Mouse (Mus musculus) hematopoietic stem cell, adult 5-6 weeks (primary cell): ENCODE data around the gene Gm20809. TPM values are rescaled to one million over a fixed set of nuclear protein-coding genes. Genes with fewer than 3 reads are reported as not detected.
"Not testable (repeated sequence)": the region's sequence is repeated elsewhere in the genome, so short reads cannot be mapped to it uniquely, and the experiment has no call there.

Experiments
- ATAC-seq, 2 experiments: fragments of 125-278 bp in 1 of 2; replicated peaks in 1 of 2; 2 replicates each; pipeline ENCODE4 v1.8.0; 2016 to 2017; ENCODE audit warnings: inconsistent platforms in 2 of 2, mild to moderate bottlenecking in 2 of 2, moderate number of reproducible peaks in 2 of 2, low read depth in 1 of 2, moderate TSS enrichment in 1 of 2; ENCODE audit not compliant: low FRiP score in 2 of 2, poor library complexity in 2 of 2, severe bottlenecking in 2 of 2, insufficient read depth in 1 of 2, low TSS enrichment in 1 of 2
- total RNA-seq: library from RNA; stranded (forward); fragments of 172-1452, 232-1000 nt; gene quantifications from 2 replicates; pipeline ENCODE4 v1.2.3, GENCODE M21; 2017

Gene Gm20809
- not detected in 2 replicates for total RNA-seq

- not testable (repeated sequence) for ATAC-seq
These were observed at the start of gene Gm20809 for GRCm38 (mm10) chrY:24454757-24455156. TSS of gene Gm20809 (plus strand) at chrY:24455057.
